In the genomic region with DNA sequence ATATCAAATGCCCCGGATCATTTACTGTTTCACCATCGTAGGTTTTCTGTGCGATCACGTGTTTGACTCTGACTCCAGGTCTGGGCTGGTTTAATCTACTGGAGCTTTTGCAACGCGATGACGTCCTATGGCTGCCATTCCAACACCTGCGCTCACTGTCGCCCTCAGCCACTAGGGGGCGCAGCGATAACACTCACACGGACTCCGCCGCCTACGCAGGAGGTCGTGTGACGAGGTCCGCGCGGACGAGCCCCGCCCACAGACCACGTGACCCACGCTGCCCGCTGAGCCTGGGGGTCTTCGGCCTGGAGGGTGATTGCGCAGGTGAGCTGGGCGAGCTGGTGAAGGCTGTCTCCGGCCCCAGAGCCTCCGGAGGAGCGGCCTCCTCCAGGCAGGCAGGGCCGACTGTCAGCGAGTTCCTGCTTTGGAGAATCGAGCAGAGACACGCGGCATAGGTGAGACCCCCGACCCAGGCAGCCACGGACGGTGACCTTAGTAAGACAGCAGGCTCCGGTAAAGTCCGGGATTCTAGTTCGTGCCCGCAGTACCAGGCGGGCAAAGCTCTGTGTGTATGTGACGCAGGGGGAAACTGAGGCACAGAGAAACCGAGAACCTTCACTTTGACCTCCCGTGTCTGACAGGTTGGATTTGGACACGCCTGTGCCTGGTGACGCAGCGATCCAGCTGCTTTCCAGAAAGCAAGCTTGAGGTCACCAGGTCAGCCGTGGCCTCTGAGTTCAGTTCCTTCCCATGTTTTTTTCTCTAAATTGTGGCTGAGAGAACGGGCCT, we compare ENCODE assay signal across 8 mouse cellular contexts. TPM values are rescaled to one million over a fixed set of nuclear protein-coding genes. Genes with fewer than 3 reads are reported as not detected.
A peak's percentile ranks its signal among the peaks of the same experiment; 100 is the strongest.
DNase-seq lines count a peak whose midpoint lies in the region; ATAC-seq and TF ChIP-seq lines count a peak whose summit lies in the region.

A gene (plus strand): TSS at position 120 of the 789 bp plus-strand sequence.

- peak; percentile 93 to 99 (median 99) for TF ChIP-seq CTCF in MEL (IDR thresholded peaks at IDR 0.05 in 2 of 3, conservative IDR thresholded peaks at IDR 0.05 in 1 of 3; ENCODE audit: control insufficient read depth in 1 of 3, insufficient read depth in 1 of 3, low read depth in 2 of 3, low read length in 3 of 3, poor library complexity in 1 of 3, severe bottlenecking in 1 of 3)
- peak; percentile 94 for TF ChIP-seq CTCF in cerebellum, adult 2 months (IDR thresholded peaks at IDR 0.05; ENCODE audit: borderline replicate concordance, insufficient read depth, low read depth, low read length)
- peak; percentile 100 for TF ChIP-seq CTCF in forebrain, postnatal 0 days (IDR thresholded peaks at IDR 0.05; ENCODE audit: low read depth)

- peak within 1 kb of the TSS; percentile 62 to 87 for H3K4me3 ChIP-seq in MEL (ENCODE audit: control insufficient read depth in 1 of 2, insufficient read depth in 1 of 2, low read depth in 2 of 2, low read length in 2 of 2)
- peak within 1 kb of the TSS; percentile 83 for H3K4me3 ChIP-seq in cerebellum, adult 2 months (replicated peaks; ENCODE audit: insufficient read depth, low read depth, low read length)
- peak within 1 kb of the TSS; percentile 61 for H3K4me3 ChIP-seq in forebrain, postnatal 0 days (ENCODE audit: low read depth, low read length)
- peak within 1 kb of the TSS; percentile 78 for H3K4me3 ChIP-seq in lung, embryonic 15.5 days

- H3K9me3 ChIP-seq in MEL (replicated peaks; ENCODE audit: insufficient read depth, low read length) = no peaks in the 10 kb centered on the region
- no peaks in the 10 kb centered on the region for H3K9me3 ChIP-seq in forebrain, postnatal 0 days (ENCODE audit: low read length)
- no peaks in the 10 kb centered on the region for H3K9me3 ChIP-seq in lung, embryonic 15.5 days

- peaks cover 3 to 20% of the 10 kb centered on the region in 2 experiments for H3K4me1 ChIP-seq in MEL (ENCODE audit: control insufficient read depth in 1 of 2, insufficient read depth in 2 of 2, low read length in 2 of 2)
- H3K4me1 ChIP-seq in cerebellum, adult 2 months (ENCODE audit: control insufficient read depth, insufficient read depth, low read length) = peaks cover 12% of the 10 kb centered on the region
- peaks cover 17% of the 10 kb centered on the region for H3K4me1 ChIP-seq in forebrain, postnatal 0 days (ENCODE audit: insufficient read depth)
- peaks cover 30% of the 10 kb centered on the region for H3K4me1 ChIP-seq in lung, embryonic 15.5 days

- ATAC-seq in forebrain, postnatal 0 days = peak; percentile 88
- peak; percentile 87 for ATAC-seq in lung, embryonic 15.5 days (ENCODE audit: borderline replicate concordance, extremely low read depth, low FRiP score, low TSS enrichment)

- DNase-seq in MEL (ENCODE audit: low read depth, low spot score) = peak; percentile 99
- peak; percentile 93 to 97 for DNase-seq in cerebellum, adult 2 months
- peak; percentile 97 for DNase-seq in forebrain, postnatal 0 days
- peak; percentile 97 for DNase-seq in heart, postnatal 4 days
- DNase-seq in layer of hippocampus, adult 8-10 months (ENCODE audit: low spot score in 2 of 2) = peak; percentile 94 to 98
- peak; percentile 81 for DNase-seq in ovary, adult 18-20 months (ENCODE audit: low spot score)
- DNase-seq in thymus, postnatal 0 days (ENCODE audit: low spot score) = peak; percentile 96

- H3K4me2 ChIP-seq in forebrain, postnatal 0 days (ENCODE audit: low read depth) = peak within 1 kb of the TSS; percentile 97
- peak within 1 kb of the TSS; percentile 97 for H3K4me2 ChIP-seq in lung, embryonic 15.5 days

- TF ChIP-seq RAD21 in MEL (IDR thresholded peaks at IDR 0.05; ENCODE audit: low read depth, low read length) = peak; percentile 53

- 5% methylated on average over 52 of the region's 52 CpGs for WGBS in cerebellum, adult 2 months
- 4% methylated on average over 52 of the region's 52 CpGs for WGBS in forebrain, postnatal 0 days
- WGBS in lung, embryonic 15.5 days = 2% methylated on average over 52 of the region's 52 CpGs

- peak; percentile 14 to 38; a peak in 3 of 4 replicates for TF ChIP-seq EP300 in MEL (IDR thresholded peaks at IDR 0.05; ENCODE audit: low read depth in 1 of 2, low read length in 2 of 2)

- peaks cover 0 to 6% of the 10 kb centered on the region in 2 experiments; a peak in 1 of 4 replicates for H3K36me3 ChIP-seq in MEL (ENCODE audit: control insufficient read depth in 1 of 2, insufficient read depth in 2 of 2, low read length in 2 of 2)
- peaks cover 6% of the 10 kb centered on the region; the same call in 1 of the 2 replicates for H3K36me3 ChIP-seq in forebrain, postnatal 0 days (ENCODE audit: insufficient read depth)
- peaks cover 3% of the 10 kb centered on the region; the same call in 1 of the 2 replicates for H3K36me3 ChIP-seq in lung, embryonic 15.5 days

- peak; percentile 61 to 68; a peak in 3 of 4 replicates for TF ChIP-seq POLR2A in MEL (IDR thresholded peaks at IDR 0.05; ENCODE audit: control insufficient read depth in 1 of 2, insufficient read depth in 1 of 2, low read depth in 1 of 2, low read length in 2 of 2, poor library complexity in 1 of 2)
- TF ChIP-seq POLR2A in cerebellum, adult 2 months (IDR thresholded peaks at IDR 0.05; ENCODE audit: borderline replicate concordance, insufficient read depth, low read length) = peak; percentile 68

- H3K27ac ChIP-seq in MEL (ENCODE audit: control insufficient read depth, low read depth, low read length) = peak within 1 kb of the TSS; percentile 20
- H3K27ac ChIP-seq in cerebellum, adult 2 months (ENCODE audit: insufficient read depth, low read length) = peak within 1 kb of the TSS; percentile 74
- peak within 1 kb of the TSS; percentile 72 for H3K27ac ChIP-seq in forebrain, postnatal 0 days (ENCODE audit: low read depth, low read length)
- H3K27ac ChIP-seq in lung, embryonic 15.5 days = peak within 1 kb of the TSS; percentile 44

- H3K79me2 ChIP-seq in MEL (ENCODE audit: control insufficient read depth, insufficient read depth, low read length, poor library complexity) = peaks cover 6% of the 10 kb centered on the region

- no peaks in the 10 kb centered on the region for H3K27me3 ChIP-seq in MEL (ENCODE audit: control insufficient read depth in 1 of 2, insufficient read depth in 2 of 2, low read length in 2 of 2)
- H3K27me3 ChIP-seq in cerebellum, adult 2 months (ENCODE audit: control insufficient read depth, insufficient read depth, low read length) = no peaks in the 10 kb centered on the region
- H3K27me3 ChIP-seq in forebrain, postnatal 0 days (ENCODE audit: insufficient read depth, low read length) = no peaks in the 10 kb centered on the region
- no peaks in the 10 kb centered on the region for H3K27me3 ChIP-seq in lung, embryonic 15.5 days

- H3K9ac ChIP-seq in MEL (ENCODE audit: control insufficient read depth, low read depth, low read length, poor library complexity, severe bottlenecking) = peak within 1 kb of the TSS; percentile 67
- H3K9ac ChIP-seq in forebrain, postnatal 0 days = peak within 1 kb of the TSS; percentile 71
- H3K9ac ChIP-seq in lung, embryonic 15.5 days = peak within 1 kb of the TSS; percentile 84

TF ChIP-seq in MEL, 35 proteins besides CTCF, POLR2A, EP300 and RAD21 (continues in another document):
- TF ChIP-seq GABPA (IDR thresholded peaks at IDR 0.05; ENCODE audit: low read depth, low read length) (0 out of 2 replicates have a peak, but pooled peaks have one; percentile 42), ELF1 (IDR thresholded peaks at IDR 0.05; ENCODE audit: low read depth, low read length) (peak; percentile 23; the same call in 1 of the 2 replicates), MYC (IDR thresholded peaks at IDR 0.05; ENCODE audit: low read depth, low read length) (peak; percentile 84), GATA1 (IDR thresholded peaks at IDR 0.05; ENCODE audit: low read depth, low read length) (peak; percentile 33; the same call in 1 of the 2 replicates), ZNF384 (IDR thresholded peaks at IDR 0.05; ENCODE audit: low read depth, low read length) (no peak), SMC3 (IDR thresholded peaks at IDR 0.05; ENCODE audit: low read depth, low read length) (peak; percentile 58), NELFE (IDR thresholded peaks at IDR 0.05; ENCODE audit: low read depth, low read length) (peak; percentile 50), CHD2 (IDR thresholded peaks at IDR 0.05; ENCODE audit: low read length) (no peak), CHD1 (IDR thresholded peaks at IDR 0.05; ENCODE audit: low read depth, low read length) (no peak), ZMIZ1 (IDR thresholded peaks at IDR 0.05; ENCODE audit: low read depth, low read length) (peak; percentile 30; the same call in 1 of the 2 replicates), MAX (IDR thresholded peaks at IDR 0.05; ENCODE audit: low read length) (peak; percentile 98), NRF1 (IDR thresholded peaks at IDR 0.05; ENCODE audit: insufficient read depth, low read depth, low read length, poor library complexity, severe bottlenecking) (peak; percentile 53; the same call in 1 of the 2 replicates), JUND (IDR thresholded peaks at IDR 0.05; ENCODE audit: low read depth, low read length) (no peak), MYB (IDR thresholded peaks at IDR 0.05; ENCODE audit: low read depth, low read length) (no peak), BHLHE40 (IDR thresholded peaks at IDR 0.05; ENCODE audit: borderline replicate concordance, low read depth, low read length) (peak; percentile 85), ZC3H11A (IDR thresholded peaks at IDR 0.05; ENCODE audit: low read depth, low read length) (no peak), UBTF (IDR thresholded peaks at IDR 0.05; ENCODE audit: borderline replicate concordance, insufficient read depth, low read depth, low read length) (no peak), HCFC1 (IDR thresholded peaks at IDR 0.05; ENCODE audit: low read depth, low read length) (peak; percentile 79), USF1 (IDR thresholded peaks at IDR 0.05; ENCODE audit: low read depth, low read length) (peak; percentile 98), KAT2A (conservative IDR thresholded peaks at IDR 0.05; ENCODE audit: low read depth, low read length) (no peak), ETS1 (IDR thresholded peaks at IDR 0.05; ENCODE audit: low read depth, low read length) (peak; percentile 78)

RNA-seq across cellular contexts. Expression of the gene that starts here (rescaled TPM):
- total RNA-seq in MEL (2012; rRNA removed) = 51.4 and 54.1 TPM in 2 replicates
- polyA plus RNA-seq in MEL (2012; ENCODE audit: insufficient read depth in 1 of 2, insufficient read length in 2 of 2, low read depth in 1 of 2, low replicate concordance in 2 of 2, missing spikeins in 1 of 2) = 10 to 100 TPM in 1 of 2 experiments, not detected in 1; 85.6 TPM
- polyA plus RNA-seq in cerebellum, adult 2 months (2012; rRNA removed) = 233 and 246 TPM in 2 replicates
- total RNA-seq in forebrain, postnatal 0 days (2014; rRNA removed) = 97.3 and 135 TPM in 2 replicates
- polyA plus RNA-seq in forebrain, postnatal 0 days (2015; fragmentation: Nextera tagmentation; extraction: Ambion mirVana) = 79.8 and 109 TPM in 2 replicates
- 10 to 100 TPM; 52.1 to 53.2 TPM for total RNA-seq in heart, postnatal 4 days (2021)
- 100 to 1,000 TPM; 336 to 359 (median 339) TPM for total RNA-seq in layer of hippocampus, adult 8-10 months (2022)
- polyA plus RNA-seq in lung, embryonic 15.5 days (2015; fragmentation: Nextera tagmentation; extraction: Ambion mirVana) = 61.5 and 66.1 TPM in 2 replicates
- polyA plus RNA-seq in thymus, postnatal 0 days (2015; fragmentation: Nextera tagmentation; extraction: Ambion mirVana) = 25.6 and 29.6 TPM in 2 replicates

Comparison
In these comparisons a context has a peak if more than half of its experiments do, and no peak if none do; other contexts are left out.
1. Peak in every context shown above with its lines: DNase-seq, ATAC-seq, H3K4me3 ChIP-seq and H3K27ac ChIP-seq.
2. H3K27ac ChIP-seq: peak in every context shown above with its lines; median percentile 74 in cerebellum, adult 2 months; 72 in forebrain, postnatal 0 days; 44 in lung, embryonic 15.5 days; 20 in MEL.